Mouse (Mus musculus): ENCODE data around the gene Rps27l.

DNA sequence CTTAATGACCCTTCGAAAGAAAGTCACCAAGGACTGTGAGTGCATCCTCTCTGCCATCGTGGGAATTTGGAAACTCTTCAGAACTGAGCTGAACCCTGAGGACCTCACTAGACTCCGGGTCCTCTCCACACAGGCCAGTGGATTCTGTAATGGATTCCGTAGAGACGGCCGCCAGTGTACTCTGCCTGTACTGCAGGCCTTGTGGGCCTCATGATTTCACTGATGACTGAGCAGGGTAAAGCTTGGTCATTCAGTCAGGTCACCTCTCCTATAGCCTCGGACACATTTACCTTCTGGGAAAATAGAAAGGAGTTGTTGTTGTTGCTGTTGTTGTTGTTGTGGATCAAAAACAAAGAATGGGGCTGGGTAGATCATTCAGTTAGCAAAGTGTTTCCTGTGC is 36.2 kb downstream of the Rps27l start:
- TF ChIP-seq POLR2A (IDR thresholded peaks at IDR 0.05; ENCODE audit: borderline replicate concordance, extremely low read depth, low read depth, low read length) (no peak), CTCF (IDR thresholded peaks at IDR 0.05; ENCODE audit: insufficient read depth, low read length) (no peak)
